Mouse (Mus musculus): ENCODE measurements around the gene Kcna10.

- no peak for TF ChIP-seq CTCF (IDR thresholded peaks at IDR 0.05; ENCODE audit: borderline replicate concordance, extremely low read depth, insufficient read depth, insufficient read length)
- TF ChIP-seq POLR2A (IDR thresholded peaks at IDR 0.05; ENCODE audit: borderline replicate concordance, extremely low read depth, insufficient read depth, insufficient read length, poor library complexity, severe bottlenecking): no peak
These were observed 21.6 kb downstream of the Kcna10 start for GRCm38 (mm10) chr3:107204413-107204812.

Data from brain, embryonic 14.5 days (tissue).